Mouse (Mus musculus): Measurements from ENCODE around the gene Pomgnt1.

- TF ChIP-seq POLR2A (IDR thresholded peaks at IDR 0.05; ENCODE audit: insufficient read depth, low read length) (no peak), CTCF (IDR thresholded peaks at IDR 0.05; ENCODE audit: low read depth, low read length) (no peak), EP300 (IDR thresholded peaks at IDR 0.05; ENCODE audit: insufficient read depth, low read depth, low read length) (no peak)
Measured at GRCm38 (mm10) chr4:116165708-116166407, 42.2 kb downstream of the Pomgnt1 start.
